Mouse (Mus musculus) cerebellum, adult 9-10 months (tissue): Measurements from ENCODE around the gene Ghrl.
"Not testable (repeated sequence)": the region's sequence is repeated elsewhere in the genome, so short reads cannot be mapped to it uniquely, and the experiment has no call there.

Experiments used
- DNase-seq: peaks from one replicate; pipeline ENCODE4 v3.0.0; 2022

Gene Ghrl

GRCm38 (mm10) chr6:113695766-113696355 is 23.8 kb downstream of the Ghrl start:
- DNase-seq: peak; percentile 42

- DNase-seq: peak; percentile 29
Measured at GRCm38 (mm10) chr6:113695203-113695602, 24.5 kb downstream of the Ghrl start.

- no peak for DNase-seq
Measured at GRCm38 (mm10) chr6:113693377-113693776, 26.3 kb downstream of the Ghrl start.

- DNase-seq: no peak
Measured at GRCm38 (mm10) chr6:113692661-113693133, 27.0 kb downstream of the Ghrl start.

- no peak for DNase-seq
Measured at GRCm38 (mm10) chr6:113691084-113691462, 28.6 kb downstream of the Ghrl start.

GRCm38 (mm10) chr6:113690400-113691083 is 29.1 kb downstream of the Ghrl start:
- DNase-seq: no peak

- DNase-seq: no peak
Measured at GRCm38 (mm10) chr6:113690008-113690399, 29.7 kb downstream of the Ghrl start.

GRCm38 (mm10) chr6:113686551-113687125 is 33.0 kb downstream of the Ghrl start:
- peak; percentile 44 for DNase-seq

GRCm38 (mm10) chr6:113683081-113683825 is 36.4 kb downstream of the Ghrl start:
- DNase-seq: no peak

- DNase-seq: peak; percentile 76
Measured at GRCm38 (mm10) chr6:113681271-113681670, 38.4 kb downstream of the Ghrl start.

GRCm38 (mm10) chr6:113679993-113680566 is 39.6 kb downstream of the Ghrl start:
- DNase-seq: no peak

GRCm38 (mm10) chr6:113678246-113679012 is 41.3 kb downstream of the Ghrl start:
- DNase-seq: peak; percentile 23

- no peak for DNase-seq
Measured at GRCm38 (mm10) chr6:113677070-113677734, 42.5 kb downstream of the Ghrl start.

- DNase-seq: no peak
Measured at GRCm38 (mm10) chr6:113675991-113676390, 43.7 kb downstream of the Ghrl start.

- DNase-seq: no peak
Measured at GRCm38 (mm10) chr6:113675234-113675633, 44.4 kb downstream of the Ghrl start.

GRCm38 (mm10) chr6:113672989-113673388 is 46.7 kb downstream of the Ghrl start:
- no peak for DNase-seq

GRCm38 (mm10) chr6:113672029-113672428 is 47.7 kb downstream of the Ghrl start:
- DNase-seq: not testable (repeated sequence)

- DNase-seq: no peak
Measured at GRCm38 (mm10) chr6:113669821-113670220, 49.9 kb downstream of the Ghrl start.

GRCm38 (mm10) chr6:113668287-113669154 is 51.2 kb downstream of the Ghrl start:
- DNase-seq: no peak

- DNase-seq: no peak
Measured at GRCm38 (mm10) chr6:113667611-113668122, 52.0 kb downstream of the Ghrl start.
